In genomic region chr10:41829191-41829590, GRCm38 (mm10) we compare ENCODE assay signal across 24 mouse cellular contexts.
"Had no signal": no experiment of that assay in that cellular context is flagged by ENCODE, and none has a peak within 500 bp of the region (broad histone marks: within the 10 kb centered on the region; RNA-seq: fewer than 3 reads in every experiment).

No protein-coding gene starts in this region.

- H3K9me3 ChIP-seq: heart, embryonic 13.5 days; heart, embryonic 15.5 days; hindbrain, embryonic 10.5 days; hindbrain, embryonic 12.5 days; intestine, embryonic 15.5 days; limb, embryonic 10.5 days; limb, embryonic 12.5 days; liver, embryonic 13.5 days; liver, embryonic 15.5 days had no signal

- H3K36me3 ChIP-seq: heart, embryonic 13.5 days; heart, embryonic 15.5 days; hindbrain, embryonic 10.5 days; hindbrain, embryonic 12.5 days; intestine, embryonic 15.5 days; limb, embryonic 10.5 days; limb, embryonic 12.5 days; liver, embryonic 13.5 days; liver, embryonic 15.5 days had no signal

- DNase-seq: gastrocnemius, adult 2 months; gastrocnemius, postnatal 10 days; gastrocnemius, postnatal 25 days; heart, adult 2 months; heart, postnatal 14 days; heart, postnatal 4 days; kidney, adult 18-20 months; kidney, adult 8-10 months; kidney, postnatal 10 days; kidney, postnatal 25 days; kidney, postnatal 4 days; liver; liver, embryonic 13.5 days had no signal

- H3K9ac ChIP-seq: heart, embryonic 13.5 days; heart, embryonic 15.5 days; hindbrain, embryonic 12.5 days; hindbrain, embryonic 14.5 days; intestine, embryonic 15.5 days; limb, embryonic 12.5 days; liver, embryonic 13.5 days; liver, embryonic 15.5 days had no signal

- H3K27me3 ChIP-seq: heart, embryonic 13.5 days; heart, embryonic 15.5 days; hindbrain, embryonic 12.5 days; intestine, embryonic 15.5 days; limb, embryonic 12.5 days; liver, embryonic 13.5 days; liver, embryonic 15.5 days had no signal

- H3K27ac ChIP-seq: heart, embryonic 13.5 days; hindbrain, embryonic 10.5 days; hindbrain, embryonic 12.5 days; hindbrain, embryonic 14.5 days; intestine, embryonic 15.5 days; layer of hippocampus, adult 2 months; left cerebral cortex, adult 2 months; limb, embryonic 10.5 days; limb, embryonic 12.5 days; liver, embryonic 13.5 days; liver, embryonic 15.5 days had no signal

- H3K4me1 ChIP-seq: hindbrain, embryonic 12.5 days; intestine, embryonic 15.5 days had no signal

- H3K4me3 ChIP-seq: gastrocnemius, adult 2 months; heart, adult 2 months; heart, embryonic 13.5 days; heart, embryonic 15.5 days; hindbrain, embryonic 10.5 days; hindbrain, embryonic 12.5 days; intestine, embryonic 15.5 days; layer of hippocampus, adult 2 months; left cerebral cortex, adult 2 months; limb, embryonic 10.5 days; limb, embryonic 12.5 days; liver, embryonic 13.5 days; liver, embryonic 15.5 days had no signal
